Mouse (Mus musculus): ENCODE data around the gene Dpp6.

Dpp6 gene

DNA sequence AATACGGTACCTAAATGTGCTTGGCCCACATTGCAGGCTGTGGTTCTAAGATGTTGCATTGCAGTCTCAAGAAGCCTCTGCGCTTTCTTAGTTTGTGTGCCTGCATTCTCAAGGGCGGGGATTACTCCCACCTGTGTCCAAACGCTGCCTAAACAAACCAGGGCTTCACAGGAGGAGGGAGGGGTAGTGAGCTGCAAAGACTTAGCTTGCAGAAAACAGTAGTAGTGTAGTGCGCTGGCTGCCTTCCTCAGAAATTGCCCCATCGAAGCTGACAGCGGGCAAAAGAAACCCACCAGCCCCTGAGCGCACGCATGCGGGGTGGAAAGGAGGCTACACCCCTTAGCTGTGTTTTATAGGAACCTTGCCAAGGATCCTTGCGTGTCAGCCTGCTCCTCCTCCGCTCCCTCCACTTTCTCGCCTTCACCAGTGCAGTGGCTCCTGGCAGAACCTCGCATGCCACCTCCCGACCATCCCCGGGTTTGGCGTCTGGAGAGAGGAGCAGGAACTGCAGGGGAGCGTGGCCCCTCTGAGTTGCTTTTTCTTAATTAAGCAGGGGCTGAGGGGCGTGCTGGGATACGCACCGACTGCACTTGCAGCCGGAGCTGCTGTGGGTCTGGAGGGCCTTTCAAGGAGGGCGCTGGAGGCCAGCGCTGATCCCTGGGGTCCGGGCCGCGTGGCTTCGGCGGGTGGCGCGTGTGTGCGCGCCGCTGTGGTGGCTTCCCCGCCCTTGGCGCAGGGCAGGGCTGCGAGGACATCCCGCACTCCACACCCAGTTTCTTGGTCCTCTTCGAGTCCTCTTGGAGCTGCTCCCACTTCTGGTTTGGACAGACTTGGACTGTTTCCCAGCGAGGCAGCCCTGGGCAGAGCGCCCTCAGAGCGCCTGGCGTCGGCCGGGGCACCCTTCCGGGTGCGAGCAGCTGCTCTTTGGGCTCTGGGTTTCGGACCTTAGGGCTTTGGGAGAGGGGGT lies at the start of gene Dpp6:
Gene Dpp6, plus strand, starts transcription at position 229 of the 967 bp plus-strand sequence.
- TF ChIP-seq GATA4 (IDR thresholded peaks at IDR 0.05; ENCODE audit: insufficient replicate concordance, low read length): no peak

GRCm38 (mm10) chr5:26783955-26784354 lies 33.0 kb upstream of the Dpp6 start:
- TF ChIP-seq GATA4 (IDR thresholded peaks at IDR 0.05; ENCODE audit: insufficient replicate concordance, low read length): no peak

GRCm38 (mm10) chr5:26795524-26795923 lies 21.5 kb upstream of the Dpp6 start:
- no peak for TF ChIP-seq GATA4 (IDR thresholded peaks at IDR 0.05; ENCODE audit: insufficient replicate concordance, low read length)

DNA sequence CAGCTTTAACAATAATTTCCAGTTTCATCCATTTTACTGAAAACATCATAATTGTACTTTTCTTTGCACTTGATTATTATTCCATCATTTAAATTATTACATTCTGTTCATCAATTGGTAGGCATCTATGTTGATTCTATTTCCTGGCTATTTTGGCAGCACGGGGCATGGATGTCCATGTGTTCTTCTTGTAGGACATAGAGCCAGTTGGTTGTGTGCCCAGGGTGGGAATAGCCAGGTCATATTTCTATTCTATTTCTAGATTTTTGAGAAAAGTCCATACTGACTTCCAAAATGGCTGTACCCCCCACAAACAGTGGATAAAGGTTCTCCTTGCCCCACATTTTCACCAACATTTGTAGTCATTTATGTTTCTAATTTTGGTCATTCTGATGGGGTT lies 19.0 kb downstream of the Dpp6 start:
- no peak for TF ChIP-seq GATA4 (IDR thresholded peaks at IDR 0.05; ENCODE audit: insufficient replicate concordance, low read length)

DNA sequence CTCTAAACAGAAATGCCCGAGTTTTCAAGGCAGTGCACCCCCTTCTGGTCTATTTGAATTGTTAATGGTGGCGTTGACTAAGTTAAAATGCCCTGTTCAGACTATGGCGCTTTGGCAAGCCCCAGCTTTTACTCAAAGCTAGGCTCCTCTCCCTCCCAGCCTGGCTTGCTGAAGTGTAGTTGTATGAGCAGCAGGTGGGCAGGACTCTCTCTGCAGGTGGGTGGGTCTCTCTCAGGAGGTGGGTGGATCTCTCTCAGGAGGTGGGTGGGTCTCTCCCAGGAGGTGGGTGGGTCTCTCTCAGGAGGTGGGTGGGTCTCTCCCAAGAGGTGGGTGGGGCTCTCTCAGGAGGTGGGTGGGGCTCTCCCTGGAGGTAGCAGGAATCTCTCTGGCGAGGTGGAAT lies 24.1 kb downstream of the Dpp6 start:
- no peak for TF ChIP-seq GATA4 (IDR thresholded peaks at IDR 0.05; ENCODE audit: insufficient replicate concordance, low read length)

DNA sequence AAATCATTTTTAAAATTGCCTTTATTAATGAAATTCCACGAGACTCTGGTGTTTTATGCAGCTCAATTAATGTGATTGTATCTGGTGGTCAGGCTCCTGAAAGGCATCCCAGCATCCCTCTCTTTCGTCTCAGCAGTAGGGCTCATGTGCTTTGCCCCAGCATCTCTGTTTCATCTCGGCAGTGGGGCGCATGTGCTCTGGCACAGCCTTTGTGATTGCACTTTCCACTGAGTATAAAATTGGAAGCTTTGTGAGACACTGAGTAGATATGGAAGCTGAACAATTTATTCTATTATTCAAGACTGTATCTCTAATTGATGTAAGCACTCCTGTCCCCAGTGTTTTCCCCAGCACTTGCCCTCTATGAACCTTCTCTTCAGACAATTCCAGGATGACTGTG lies 37.7 kb downstream of the Dpp6 start:
- TF ChIP-seq GATA4 (IDR thresholded peaks at IDR 0.05; ENCODE audit: insufficient replicate concordance, low read length): no peak

DNA sequence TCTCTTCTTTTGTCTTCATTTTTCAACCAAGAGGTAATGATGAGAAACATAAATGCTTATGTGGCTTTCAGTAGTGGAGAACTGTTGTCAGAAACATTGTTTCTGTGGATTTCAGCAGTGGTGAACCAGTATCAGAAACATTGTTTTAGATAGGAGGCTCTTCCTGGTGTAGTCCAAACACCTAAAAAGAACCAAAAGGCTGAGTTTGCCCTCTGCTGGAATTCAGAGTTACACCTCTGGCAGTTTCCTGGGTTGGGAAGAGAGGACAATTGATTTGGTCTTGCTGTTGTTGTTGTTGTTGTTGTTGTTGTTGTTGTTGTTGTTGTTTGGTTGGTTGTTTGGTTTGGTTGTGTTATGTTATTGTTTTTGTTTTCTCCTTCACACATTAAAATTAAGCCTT lies 58.4 kb downstream of the Dpp6 start:
- no peak for TF ChIP-seq GATA4 (IDR thresholded peaks at IDR 0.05; ENCODE audit: insufficient replicate concordance, low read length)

GRCm38 (mm10) chr5:26887496-26887895 lies 70.5 kb downstream of the Dpp6 start:
- no peak for TF ChIP-seq GATA4 (IDR thresholded peaks at IDR 0.05; ENCODE audit: insufficient replicate concordance, low read length)

DNA sequence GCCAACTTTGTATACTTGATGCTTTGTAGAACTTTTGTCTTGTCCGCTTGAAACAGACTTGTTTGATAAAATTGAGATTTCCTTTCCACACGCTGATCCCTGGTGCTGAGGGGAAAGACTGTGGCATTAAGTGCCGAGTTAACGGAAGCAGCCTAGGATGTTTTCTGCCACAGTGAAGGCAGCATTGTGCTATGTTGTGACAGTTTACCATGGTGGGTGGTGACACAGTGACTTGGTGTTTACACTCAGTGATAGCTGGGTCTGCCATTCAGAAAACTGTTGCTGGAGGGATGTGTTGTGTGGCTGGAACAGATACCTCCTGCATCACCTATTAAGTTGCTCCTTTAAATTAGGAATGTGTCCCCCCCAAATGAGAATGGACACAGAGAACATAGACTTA lies 71.1 kb downstream of the Dpp6 start:
- no peak for TF ChIP-seq GATA4 (IDR thresholded peaks at IDR 0.05; ENCODE audit: insufficient replicate concordance, low read length)

GRCm38 (mm10) chr5:26894346-26894745 lies 77.3 kb downstream of the Dpp6 start:
- TF ChIP-seq GATA4 (IDR thresholded peaks at IDR 0.05; ENCODE audit: insufficient replicate concordance, low read length): no peak

DNA sequence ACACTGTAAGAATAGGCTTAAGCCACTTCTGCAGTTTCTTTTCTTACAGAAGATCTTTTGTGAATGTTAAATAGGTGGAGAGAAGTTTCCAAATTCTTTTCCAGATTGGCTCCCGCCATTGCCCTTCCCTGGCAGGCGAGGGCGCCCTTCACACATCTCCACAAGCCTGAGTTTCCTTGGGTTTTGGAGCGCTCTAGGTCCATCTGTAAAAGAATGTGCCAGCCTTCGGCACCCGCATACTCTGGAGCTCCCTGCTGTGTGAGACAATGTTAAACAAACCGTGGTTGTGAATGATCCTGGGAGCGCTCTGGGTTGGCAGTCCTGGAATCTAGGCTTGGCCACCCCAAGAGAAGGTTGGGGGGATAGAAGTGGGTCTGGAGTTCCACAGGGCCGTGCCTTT lies 86.8 kb downstream of the Dpp6 start:
- TF ChIP-seq GATA4 (IDR thresholded peaks at IDR 0.05; ENCODE audit: insufficient replicate concordance, low read length): no peak

DNA sequence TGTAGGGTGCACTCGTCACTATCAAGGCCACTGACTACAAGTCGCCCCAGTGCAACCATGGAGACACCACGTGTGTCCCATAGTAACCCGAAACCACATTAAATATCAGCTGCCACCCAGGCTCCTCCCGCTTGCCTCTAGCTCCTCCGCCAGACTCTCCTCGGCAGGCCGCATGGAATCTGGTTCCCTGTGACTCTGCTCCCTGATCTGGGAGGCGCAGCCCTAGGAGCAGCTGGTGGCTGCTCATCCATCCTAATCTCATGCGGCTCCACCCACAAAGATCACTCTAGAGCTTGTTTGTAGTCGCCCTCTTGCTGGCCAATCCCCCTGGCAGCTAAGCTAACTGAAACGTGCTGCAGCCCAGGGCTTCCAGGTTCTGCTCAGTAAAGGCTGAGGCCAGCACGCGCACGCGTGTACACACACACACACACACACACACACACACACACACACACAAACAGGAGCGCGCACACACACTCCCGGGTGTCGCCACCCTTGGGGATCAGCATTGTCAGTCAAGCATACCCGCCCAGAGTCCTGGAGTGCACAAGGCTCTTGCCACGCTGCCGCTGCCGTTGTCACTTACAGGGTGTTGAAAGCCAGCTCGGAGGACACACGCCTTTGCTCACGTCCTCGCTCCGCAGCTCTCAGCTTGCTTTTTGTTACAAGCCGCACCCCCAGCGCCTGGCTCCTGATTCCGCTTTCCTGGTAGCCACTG lies 87.5 kb downstream of the Dpp6 start:
- TF ChIP-seq GATA4 (IDR thresholded peaks at IDR 0.05; ENCODE audit: insufficient replicate concordance, low read length): no peak

DNA sequence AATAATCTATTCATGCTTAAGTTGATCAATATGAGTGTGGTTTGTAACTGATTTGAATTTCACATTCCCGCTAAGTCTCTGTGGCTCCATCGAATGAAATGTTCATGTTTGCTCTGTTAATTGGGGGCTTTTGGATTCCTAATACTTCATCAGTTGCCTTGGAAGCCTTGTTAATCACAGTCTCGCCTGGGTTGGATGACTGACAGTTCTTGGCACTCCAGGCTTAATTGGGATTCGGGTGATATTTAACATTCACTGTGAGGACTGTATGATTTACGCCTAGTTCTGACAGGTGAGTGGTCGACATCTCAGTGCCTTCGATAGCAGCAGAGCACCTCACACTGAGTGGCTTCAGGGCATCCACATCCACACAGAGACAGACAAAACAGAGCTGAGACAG lies 90.1 kb downstream of the Dpp6 start:
- TF ChIP-seq GATA4 (IDR thresholded peaks at IDR 0.05; ENCODE audit: insufficient replicate concordance, low read length): no peak

DNA sequence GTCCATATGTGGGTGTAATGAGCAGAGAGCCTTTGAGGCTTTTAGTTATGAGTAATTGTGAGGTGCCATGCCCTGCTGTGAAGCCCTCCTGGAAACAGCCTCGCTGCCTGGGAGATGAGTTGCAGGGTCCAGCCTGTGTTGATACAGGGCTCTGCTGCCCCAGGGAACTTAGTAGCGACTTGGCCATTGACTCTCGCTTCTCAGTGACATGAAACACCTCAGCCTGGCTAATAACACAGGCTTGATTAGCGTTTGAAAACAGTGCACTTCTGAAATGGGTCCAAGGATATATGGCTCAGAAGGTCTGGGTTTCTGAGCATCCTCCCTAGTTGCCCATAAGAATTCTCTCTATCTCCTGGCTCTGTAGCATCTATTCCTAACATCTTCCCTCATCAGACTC lies 91.6 kb downstream of the Dpp6 start:
- TF ChIP-seq GATA4 (IDR thresholded peaks at IDR 0.05; ENCODE audit: insufficient replicate concordance, low read length): no peak

DNA sequence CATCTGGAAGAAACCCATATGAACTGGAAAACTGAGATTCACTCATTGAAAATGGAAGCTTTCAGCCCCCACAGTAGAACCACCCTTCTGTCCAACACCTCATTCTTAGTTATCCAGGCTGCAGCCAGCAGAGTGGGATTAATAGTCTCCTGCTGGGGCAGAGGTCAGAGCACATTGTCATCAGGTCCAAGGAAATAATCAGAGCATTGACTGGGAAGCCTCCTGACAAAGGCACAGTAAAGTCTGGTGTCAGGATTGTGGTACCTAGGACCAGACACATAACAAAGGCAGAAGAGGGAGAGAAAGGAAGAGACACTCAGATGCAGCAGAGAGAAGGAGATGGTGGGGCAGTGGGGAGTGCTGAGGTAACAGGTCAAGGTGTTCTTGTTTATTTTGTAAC lies 93.3 kb downstream of the Dpp6 start:
- TF ChIP-seq GATA4 (IDR thresholded peaks at IDR 0.05; ENCODE audit: insufficient replicate concordance, low read length): no peak

DNA sequence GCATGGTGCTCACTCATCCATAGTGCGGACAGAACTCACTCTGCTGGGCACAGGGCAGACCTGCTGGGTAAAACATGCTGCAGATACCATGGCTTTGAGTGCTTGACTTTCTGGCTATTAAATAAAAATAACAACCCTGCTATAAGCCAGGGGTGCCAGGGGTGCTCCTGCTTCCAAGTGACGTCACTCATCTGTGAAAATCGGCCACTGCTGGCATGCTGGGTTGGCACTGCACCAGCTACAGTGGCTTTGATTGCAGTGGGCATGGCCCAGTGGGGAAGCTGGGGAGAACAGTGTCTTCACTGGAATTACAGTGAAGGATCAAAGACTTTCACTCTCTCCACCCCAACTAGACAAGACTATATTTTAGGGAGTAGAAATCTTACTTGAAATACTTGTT lies 95.0 kb downstream of the Dpp6 start:
- TF ChIP-seq GATA4 (IDR thresholded peaks at IDR 0.05; ENCODE audit: insufficient replicate concordance, low read length): no peak

All from liver, adult (tissue).